Mouse (Mus musculus) right cerebral cortex, adult 18-20 months (tissue): ENCODE measurements around the gene Igf2bp2.
A peak's percentile ranks its signal among the peaks of the same experiment; 100 is the strongest.

Experiments
- DNase-seq: peaks from one replicate; pipeline ENCODE4 v3.0.0; 2022; ENCODE audit warnings: mixed read lengths

Gene Igf2bp2

GRCm38 (mm10) chr16:22147131-22147530 lies 16.0 kb downstream of the Igf2bp2 start:
- no peak for DNase-seq

- DNase-seq = no peak
Measured at GRCm38 (mm10) chr16:22146071-22146470, 17.0 kb downstream of the Igf2bp2 start.

GRCm38 (mm10) chr16:22144490-22144889 lies 18.6 kb downstream of the Igf2bp2 start:
- no peak for DNase-seq

GRCm38 (mm10) chr16:22140861-22141260 lies 22.2 kb downstream of the Igf2bp2 start:
- no peak for DNase-seq

- DNase-seq = no peak
Measured at GRCm38 (mm10) chr16:22139821-22140220, 23.3 kb downstream of the Igf2bp2 start.

- no peak for DNase-seq
Measured at GRCm38 (mm10) chr16:22136198-22136597, 26.9 kb downstream of the Igf2bp2 start.

GRCm38 (mm10) chr16:22131321-22131720 lies 31.8 kb downstream of the Igf2bp2 start:
- no peak for DNase-seq

GRCm38 (mm10) chr16:22129511-22129910 lies 33.6 kb downstream of the Igf2bp2 start:
- no peak for DNase-seq

- DNase-seq = no peak
Measured at GRCm38 (mm10) chr16:22128595-22128994, 34.5 kb downstream of the Igf2bp2 start.

- no peak for DNase-seq
Measured at GRCm38 (mm10) chr16:22127806-22128205, 35.3 kb downstream of the Igf2bp2 start.

- DNase-seq = no peak
Measured at GRCm38 (mm10) chr16:22126936-22127335, 36.2 kb downstream of the Igf2bp2 start.

GRCm38 (mm10) chr16:22124325-22124918 lies 38.7 kb downstream of the Igf2bp2 start:
- DNase-seq = no peak

- peak; percentile 30 for DNase-seq
Measured at GRCm38 (mm10) chr16:22123658-22124057, 39.4 kb downstream of the Igf2bp2 start.

GRCm38 (mm10) chr16:22121109-22121508 lies 42.0 kb downstream of the Igf2bp2 start:
- DNase-seq = peak; percentile 56

- peak; percentile 6 for DNase-seq
Measured at GRCm38 (mm10) chr16:22119524-22119923, 43.6 kb downstream of the Igf2bp2 start.

- DNase-seq = peak; percentile 48
Measured at GRCm38 (mm10) chr16:22118716-22119501, 44.2 kb downstream of the Igf2bp2 start.

GRCm38 (mm10) chr16:22118151-22118550 lies 44.9 kb downstream of the Igf2bp2 start:
- DNase-seq = no peak

GRCm38 (mm10) chr16:22116748-22117147 lies 46.4 kb downstream of the Igf2bp2 start:
- no peak for DNase-seq

GRCm38 (mm10) chr16:22116058-22116457 lies 47.0 kb downstream of the Igf2bp2 start:
- DNase-seq = no peak

- DNase-seq = no peak
Measured at GRCm38 (mm10) chr16:22110036-22110435, 53.1 kb downstream of the Igf2bp2 start.

GRCm38 (mm10) chr16:22109159-22109558 lies 53.9 kb downstream of the Igf2bp2 start:
- no peak for DNase-seq

- DNase-seq = peak; percentile 34
Measured at GRCm38 (mm10) chr16:22107897-22108516, 55.1 kb downstream of the Igf2bp2 start.

- DNase-seq = no peak
Measured at GRCm38 (mm10) chr16:22106012-22106584, 57.0 kb downstream of the Igf2bp2 start.

GRCm38 (mm10) chr16:22100067-22100466 lies 63.0 kb downstream of the Igf2bp2 start:
- DNase-seq = no peak
